Mouse (Mus musculus) lung, adult 2 months (tissue): ENCODE measurements around the gene Clic1.
A peak's percentile ranks its signal among the peaks of the same experiment; 100 is the strongest.

Source experiments
- CTCF ChIP-seq: fragments of 200-500 bp; IDR thresholded peaks from 2 replicates; pipeline ENCODE4 v1.5.1; 2011; ENCODE audit warnings: mild to moderate bottlenecking, low read length, control low read depth; ENCODE audit not compliant: insufficient read depth
- POLR2A ChIP-seq: fragments of 200-500 bp; IDR thresholded peaks from 2 replicates; pipeline ENCODE4 v1.6.1; 2011; ENCODE audit warnings: low read depth, mild to moderate bottlenecking, control low read depth, low read length, borderline replicate concordance; ENCODE audit errors: extremely low read depth

DNA sequence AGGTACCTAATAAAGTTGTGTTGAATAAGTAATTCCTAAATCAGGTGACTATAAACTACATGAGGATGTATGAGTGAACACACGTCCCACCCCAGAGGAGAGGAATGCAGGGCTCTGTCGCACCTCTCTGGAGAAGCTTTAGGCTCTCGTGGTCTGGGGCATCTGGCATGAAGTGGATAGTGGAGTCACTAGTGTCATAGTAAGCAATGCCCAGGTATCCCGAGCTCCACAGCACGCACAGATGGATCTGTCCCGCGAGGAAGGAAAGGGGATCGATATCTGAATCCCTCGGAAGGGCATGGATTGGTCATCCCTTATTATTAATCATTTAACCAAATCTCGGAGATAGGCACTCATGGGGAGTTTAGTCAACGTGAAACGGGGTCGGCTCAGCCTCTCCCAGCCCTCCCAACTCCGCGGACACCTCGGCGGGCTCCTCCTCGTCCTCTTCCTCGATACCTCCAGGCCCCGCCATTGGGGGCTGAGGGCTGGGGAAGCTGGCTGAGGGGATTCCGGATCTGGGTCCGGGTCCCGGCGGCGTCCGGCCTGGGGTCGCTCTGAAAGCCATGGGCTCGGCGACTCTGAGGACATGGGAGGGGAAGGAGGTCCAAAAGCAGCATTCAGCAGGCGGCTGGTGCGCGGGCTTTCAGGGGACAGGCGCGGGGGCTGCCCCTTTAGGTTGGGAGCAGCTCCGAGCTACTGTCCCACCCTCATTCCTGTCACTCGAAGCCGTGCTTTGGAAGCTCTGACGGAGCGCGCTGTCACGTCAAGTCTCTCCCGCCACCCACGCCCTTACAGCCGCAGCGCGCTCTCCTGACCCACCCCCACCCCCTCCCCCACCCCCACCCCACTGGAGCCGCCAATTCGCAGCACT lies 3.7 kb upstream of the Clic1 start:
- TF ChIP-seq CTCF: no peak
- peak; percentile 80; the same call in 1 of the 2 replicates for TF ChIP-seq POLR2A
